Mouse (Mus musculus) ES-E14 (cell line): ENCODE measurements at regions not wholly inside any gene's neighbourhood (a gene's known extent, or its start where the extent isn't known, plus 50 kb on each side); places are given as distances from the start of the nearest gene placed in this dataset.

Experiments used
- DNase-seq: peaks from one replicate; pipeline ENCODE4 v3.0.0-alpha.2; 2013; ENCODE audit warnings: low read depth, low spot score
- H3K27ac ChIP-seq: 2 replicates; pipeline ENCODE4 v1.5.1; 2012; ENCODE audit warnings: low read depth, mild to moderate bottlenecking, low read length, moderate library complexity, mixed read lengths; ENCODE audit not compliant: poor library complexity, insufficient read depth, severe bottlenecking
- H3K36me3 ChIP-seq: 2 replicates; pipeline ENCODE4 v1.6.1; 2012; ENCODE audit warnings: mild to moderate bottlenecking, low read length, moderate library complexity, mixed read lengths; ENCODE audit not compliant: control insufficient read depth, poor library complexity, insufficient read depth, severe bottlenecking
- H3K4me1 ChIP-seq, 2 experiments: fragments of 150-350 bp in 1 of 2; sonication (generic) in 1 of 2; 2 replicates each; pipeline ENCODE4 v1.6.1; 2012; ENCODE audit warnings: low read length in 2 of 2, mild to moderate bottlenecking in 1 of 2, mixed read lengths in 1 of 2; ENCODE audit not compliant: control insufficient read depth in 2 of 2, insufficient read depth in 2 of 2, poor library complexity in 1 of 2
- H3K4me3 ChIP-seq, 2 experiments: fragments of 150-350 bp in 1 of 2; sonication (generic) in 1 of 2; 2 replicates each; pipeline ENCODE4 v1.5.1; 2012; ENCODE audit warnings: low read length in 2 of 2, low read depth in 1 of 2, mild to moderate bottlenecking in 1 of 2, mixed read lengths in 1 of 2; ENCODE audit not compliant: insufficient read depth in 1 of 2, poor library complexity in 1 of 2, severe bottlenecking in 1 of 2
- H3K9ac ChIP-seq: 2 replicates; pipeline ENCODE4 v1.6.1; 2012; ENCODE audit warnings: low read depth, mild to moderate bottlenecking, low read length, mixed read lengths; ENCODE audit not compliant: poor library complexity, insufficient read depth, severe bottlenecking
- H3K9me3 ChIP-seq: fragments of 150-350 bp; sonication (generic); 2 replicates; pipeline ENCODE4 v1.6.1; 2012; ENCODE audit warnings: low read depth, mild to moderate bottlenecking, low read length; ENCODE audit not compliant: control insufficient read depth, insufficient read depth
- CHD2 ChIP-seq: IDR thresholded peaks from 2 replicates; pipeline ENCODE4 v1.6.1; 2014; ENCODE audit warnings: mild to moderate bottlenecking, low read depth, low read length, inconsistent platforms
- HCFC1 ChIP-seq: IDR thresholded peaks from 2 replicates; pipeline ENCODE4 v1.6.1; 2012; ENCODE audit warnings: low read length, inconsistent platforms, borderline replicate concordance; ENCODE audit not compliant: insufficient read depth
- MAFK ChIP-seq: IDR thresholded peaks from 2 replicates; pipeline ENCODE4 v1.6.1; 2014; ENCODE audit warnings: mild to moderate bottlenecking, low read depth, low read length, inconsistent platforms; ENCODE audit not compliant: insufficient read depth
- ZC3H11A ChIP-seq: IDR thresholded peaks from 2 replicates; pipeline ENCODE4 v1.6.1; 2012; ENCODE audit warnings: low read depth, mild to moderate bottlenecking, inconsistent platforms, low read length, borderline replicate concordance
- ZNF384 ChIP-seq: IDR thresholded peaks from 2 replicates; pipeline ENCODE4 v1.6.1; 2012; ENCODE audit warnings: low read depth, low read length, inconsistent platforms
- in situ Hi-C, 2 experiments: fragments of 600-800 bp; cut with MboI; formaldehyde crosslinking; loops; one replicate each; pipeline ENCODE4 v1.15.1; 2025; ENCODE audit warnings: low sequenced_read_pairs in 2 of 2, inconsistent platforms in 1 of 2; ENCODE audit not compliant: unreplicated experiment in 2 of 2

DNA sequence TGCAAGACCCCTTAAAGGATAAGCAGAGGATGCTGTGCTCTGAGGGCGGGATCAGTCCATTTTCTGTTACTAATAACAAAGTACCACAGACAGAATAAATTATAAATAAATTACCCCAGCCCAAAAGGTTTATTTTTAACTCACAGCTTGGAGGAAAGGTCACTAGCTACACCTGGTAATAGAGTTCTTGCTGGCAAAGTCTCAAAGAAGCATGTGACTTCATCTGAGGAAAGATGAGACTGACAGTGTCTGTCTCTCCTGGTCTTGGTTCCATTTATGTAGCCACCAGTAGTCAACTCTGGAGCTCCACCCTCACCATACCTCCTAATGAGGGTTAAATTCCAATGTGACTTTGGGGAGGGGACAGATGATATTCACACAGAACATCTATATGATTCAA, 90.0 kb downstream of the Fam204a start:
- TF ChIP-seq ZC3H11A (no peak), ZNF384 (no peak), MAFK (no peak), CHD2 (no peak), HCFC1 (no peak)
- Histone ChIP-seq H3K9me3 (no peaks in the 10 kb centered on the region), H3K4me3 (no peak overlapping the region), H3K4me1 (no peaks in the 10 kb centered on the region), H3K36me3 (no peaks in the 10 kb centered on the region), H3K9ac (no peak overlapping the region), H3K27ac (no peak overlapping the region)
- in situ Hi-C loops = no loop called here
- no peak for DNase-seq

DNA sequence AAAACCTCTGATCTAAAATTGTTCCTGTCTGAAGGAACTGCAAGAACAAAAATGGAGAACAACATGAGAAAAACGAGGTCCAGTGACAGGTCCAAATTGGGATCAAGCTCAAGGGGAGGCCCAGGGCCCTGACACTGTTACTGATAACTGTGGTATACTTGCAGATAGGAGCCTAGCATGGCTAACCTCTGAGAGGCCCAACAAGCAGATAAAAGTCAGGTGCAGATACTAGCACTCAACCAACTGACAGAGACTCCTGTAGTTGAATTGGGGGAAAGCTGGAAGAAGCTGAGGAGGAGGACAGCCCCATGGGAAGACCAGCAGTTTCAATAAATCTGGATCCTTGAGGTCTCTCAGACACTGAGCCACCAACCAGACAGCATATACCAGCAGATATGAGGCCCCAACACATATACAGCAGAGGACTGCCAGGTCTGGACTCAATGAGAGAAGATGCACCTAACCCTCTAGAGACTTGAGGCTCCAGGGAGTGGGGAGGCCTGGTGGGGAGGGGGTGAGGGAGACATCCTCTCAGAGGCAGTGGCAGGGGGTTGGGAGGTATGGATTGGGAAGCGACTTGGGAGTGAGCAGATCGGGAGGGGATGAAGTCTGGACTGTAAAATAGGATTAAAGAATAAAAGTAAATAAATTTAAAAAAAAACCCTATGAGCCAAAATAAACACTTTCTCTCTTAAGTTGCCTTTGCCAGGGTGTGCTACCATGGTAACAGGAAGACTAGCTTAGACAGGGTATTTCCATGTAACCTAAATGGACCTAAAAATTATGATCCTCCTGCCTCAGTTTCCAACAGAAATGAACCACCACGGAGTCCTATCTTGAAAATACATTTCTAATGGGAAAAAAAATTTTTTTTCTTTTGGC, 91.8 kb downstream of the Fam204a start:
- DNase-seq = no peak
- Histone ChIP-seq H3K9ac (no peak overlapping the region), H3K9me3 (no peaks in the 10 kb centered on the region), H3K4me1 (no peaks in the 10 kb centered on the region), H3K36me3 (no peaks in the 10 kb centered on the region), H3K27ac (no peak overlapping the region), H3K4me3 (no peak overlapping the region)
- in situ Hi-C loops = no loop called here
- no peak for TF ChIP-seq MAFK
- no peak for TF ChIP-seq HCFC1
- TF ChIP-seq CHD2 = no peak
- no peak for TF ChIP-seq ZC3H11A
- TF ChIP-seq ZNF384 = no peak

DNA sequence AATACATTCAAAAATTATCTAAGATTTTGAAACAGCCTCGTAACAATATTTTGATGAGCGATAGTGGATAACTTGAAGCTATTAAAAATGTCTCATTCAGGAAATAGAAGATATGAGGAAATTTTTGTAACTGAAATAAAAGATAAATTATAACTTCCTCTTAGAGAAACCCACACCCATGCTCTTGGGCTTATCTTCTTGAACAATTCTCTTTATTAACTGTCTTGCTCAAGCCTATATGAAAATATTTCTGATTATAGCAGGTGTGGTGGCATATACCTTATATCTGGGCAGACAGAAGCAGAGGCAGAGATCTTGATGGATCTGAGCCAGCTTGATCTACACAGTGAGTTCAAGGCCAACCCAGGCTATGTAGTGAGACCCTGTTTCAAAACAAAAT, 96.9 kb downstream of the Fam204a start:
- no peak for DNase-seq
- Histone ChIP-seq H3K27ac (no peak overlapping the region), H3K4me3 (no peak overlapping the region), H3K4me1 (no peaks in the 10 kb centered on the region), H3K9ac (no peak overlapping the region), H3K36me3 (no peaks in the 10 kb centered on the region), H3K9me3 (no peaks in the 10 kb centered on the region)
- in situ Hi-C loops = no loop called here
- TF ChIP-seq CHD2 (no peak), HCFC1 (no peak), MAFK (no peak), ZC3H11A (no peak), ZNF384 (no peak)

DNA sequence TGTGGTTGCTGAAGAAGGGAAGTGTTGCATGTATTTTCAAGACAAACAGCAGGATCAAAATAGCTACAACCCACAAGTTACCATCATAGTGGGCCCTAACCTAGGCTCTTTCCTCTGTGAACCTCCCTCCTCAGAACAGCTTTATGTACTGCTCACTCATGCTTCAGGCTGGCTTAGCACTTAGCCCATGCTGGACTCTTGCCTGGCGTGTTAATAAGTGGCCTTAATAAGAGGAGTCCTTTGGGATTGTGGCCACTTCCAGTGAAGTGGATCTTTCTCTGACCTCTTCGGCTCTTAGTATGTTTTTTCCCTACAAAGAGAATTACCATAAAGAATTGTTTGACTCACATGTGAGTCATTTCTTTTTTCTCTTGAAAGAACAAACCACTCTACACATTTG, 101.9 kb downstream of the Fam204a start:
- Histone ChIP-seq H3K36me3 (no peaks in the 10 kb centered on the region), H3K4me1 (no peaks in the 10 kb centered on the region), H3K9ac (no peak overlapping the region), H3K27ac (no peak overlapping the region), H3K4me3 (no peak overlapping the region), H3K9me3 (no peaks in the 10 kb centered on the region)
- no peak for DNase-seq
- in situ Hi-C loops = no loop called here
- no peak for TF ChIP-seq HCFC1
- TF ChIP-seq ZC3H11A = no peak
- no peak for TF ChIP-seq CHD2
- no peak for TF ChIP-seq MAFK
- TF ChIP-seq ZNF384 = no peak
